Mouse (Mus musculus): ENCODE measurements around the gene Tex21.
"Not testable (repeated sequence)": the region's sequence is repeated elsewhere in the genome, so short reads cannot be mapped to it uniquely, and the experiment has no call there.

Gene Tex21

DNA sequence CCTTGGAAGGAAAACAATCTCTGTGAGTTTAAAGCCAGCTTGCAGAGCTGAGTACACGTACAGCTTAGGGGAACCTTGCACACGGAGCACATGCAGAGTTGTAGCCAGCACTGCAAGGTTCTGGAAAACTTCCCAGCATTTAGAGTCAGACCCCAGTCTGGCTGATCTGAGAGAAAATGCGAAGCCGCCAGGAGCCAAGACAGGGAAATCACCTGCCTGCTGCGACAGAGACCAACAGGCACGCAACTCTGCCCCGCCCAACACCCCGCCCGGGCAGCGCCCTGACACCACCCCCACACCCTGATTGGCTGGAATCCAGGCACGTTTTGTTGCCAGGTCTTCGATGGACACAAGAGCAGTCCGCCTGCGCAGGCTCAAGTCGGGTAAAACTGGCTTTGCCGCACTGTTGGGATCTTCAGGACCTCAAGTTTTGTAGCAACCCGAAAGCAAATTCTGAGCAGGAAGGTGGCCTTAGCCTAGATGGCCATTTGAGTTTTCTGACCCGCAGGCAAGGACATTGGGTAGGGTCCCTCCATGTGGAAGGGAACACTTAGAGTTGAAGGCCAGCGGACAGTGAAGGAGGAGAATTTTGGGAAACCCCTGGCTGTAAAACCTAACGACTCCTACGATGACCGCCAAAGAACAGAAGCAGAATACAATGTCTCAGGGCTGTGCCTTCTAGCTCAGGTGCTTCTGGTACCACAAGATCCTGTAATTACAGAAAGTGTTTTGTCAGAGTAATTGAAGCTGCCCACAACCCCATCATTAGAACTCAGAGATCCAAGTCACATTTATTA is 50.4 kb downstream of the Tex21 start:
- DNase-seq (ENCODE audit: low spot score in 2 of 2), result peak; percentile 84 to 87

DNA sequence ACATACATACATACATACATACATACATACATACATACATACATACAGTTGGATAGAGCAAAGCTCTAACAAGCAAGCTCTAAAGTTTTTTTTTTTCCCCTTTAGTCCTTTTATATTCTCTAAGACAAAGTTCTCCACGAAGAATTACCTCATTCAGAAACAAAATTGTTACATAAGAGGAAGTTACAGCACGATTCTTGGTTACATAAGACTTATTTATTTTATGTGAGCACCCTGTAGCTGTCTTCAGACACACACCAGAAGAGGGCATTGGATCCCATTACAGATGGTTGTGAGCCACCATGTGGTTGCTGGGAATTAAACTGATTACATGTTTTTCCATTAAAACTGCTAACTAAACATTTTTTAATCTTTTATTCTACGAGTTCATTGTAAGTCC is 52.0 kb downstream of the Tex21 start:
- no peak for DNase-seq (ENCODE audit: low spot score in 2 of 2)

DNA sequence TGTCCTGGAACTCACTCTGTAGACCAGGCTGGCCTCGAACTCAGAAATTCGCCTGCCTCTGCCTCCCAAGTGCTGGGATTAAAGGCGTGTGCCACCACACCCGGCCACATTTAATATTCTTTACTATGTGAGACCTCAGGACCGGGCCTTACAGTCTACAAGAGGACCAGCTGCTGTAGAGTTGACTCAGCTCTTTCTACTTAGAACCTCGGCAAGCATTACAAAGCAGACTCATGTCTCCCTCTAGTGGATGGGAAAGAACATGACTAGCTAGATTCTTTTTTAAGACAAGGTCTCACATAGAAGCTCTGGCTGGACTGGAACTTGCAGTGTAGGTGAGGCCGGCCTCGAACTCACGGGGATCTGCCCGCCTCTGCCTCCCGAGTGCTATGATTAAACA is 55.6 kb downstream of the Tex21 start:
- DNase-seq (ENCODE audit: low spot score in 2 of 2), result no peak

DNA sequence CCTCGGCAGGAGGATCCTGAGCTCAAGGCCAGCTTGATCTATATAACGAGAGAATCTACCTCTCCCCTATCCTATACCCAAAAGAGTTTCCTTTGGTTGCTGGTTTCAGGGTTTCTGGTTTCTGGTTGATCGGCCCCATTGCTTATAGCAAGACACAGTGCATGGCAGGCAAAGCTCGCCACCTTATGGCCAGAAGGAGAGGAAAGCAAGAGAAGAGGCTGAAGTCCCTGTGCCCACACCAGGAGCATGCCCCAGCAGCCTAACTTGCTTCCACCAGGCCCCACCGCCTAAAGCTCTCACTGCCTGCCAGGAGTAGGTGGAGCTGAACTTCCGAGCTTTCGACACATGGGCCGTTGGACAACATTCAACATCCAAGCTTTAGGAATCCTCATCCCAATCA is 58.7 kb downstream of the Tex21 start:
- DNase-seq (ENCODE audit: low spot score in 2 of 2), result no peak

DNA sequence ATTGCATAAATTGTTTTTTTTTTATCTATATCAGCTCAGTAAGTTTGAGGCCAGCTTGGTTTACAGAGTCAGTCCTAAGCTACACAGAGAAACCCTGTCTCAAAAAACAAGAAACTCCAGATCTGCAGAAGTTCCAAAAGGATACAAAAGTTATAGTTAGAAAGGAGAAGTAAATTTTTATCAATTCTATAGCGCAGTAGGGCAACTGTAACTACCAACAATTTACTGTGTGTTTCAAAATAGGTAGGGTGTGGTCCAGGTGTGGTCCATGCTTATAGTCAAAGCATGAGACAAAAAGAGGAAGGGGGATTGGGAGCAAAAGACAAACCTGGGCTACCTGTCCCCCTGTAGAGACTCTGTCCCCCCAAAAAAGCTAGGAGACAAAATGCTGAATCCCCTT is 60.1 kb downstream of the Tex21 start:
- no peak for DNase-seq (ENCODE audit: low spot score in 2 of 2)

GRCm38 (mm10) chr12:76185167-76185816 is 61.3 kb downstream of the Tex21 start:
- no peak for DNase-seq (ENCODE audit: low spot score in 2 of 2)

- DNase-seq (ENCODE audit: low spot score in 2 of 2), result no peak
Observed at GRCm38 (mm10) chr12:76184271-76184670, 62.3 kb downstream of the Tex21 start.

DNA sequence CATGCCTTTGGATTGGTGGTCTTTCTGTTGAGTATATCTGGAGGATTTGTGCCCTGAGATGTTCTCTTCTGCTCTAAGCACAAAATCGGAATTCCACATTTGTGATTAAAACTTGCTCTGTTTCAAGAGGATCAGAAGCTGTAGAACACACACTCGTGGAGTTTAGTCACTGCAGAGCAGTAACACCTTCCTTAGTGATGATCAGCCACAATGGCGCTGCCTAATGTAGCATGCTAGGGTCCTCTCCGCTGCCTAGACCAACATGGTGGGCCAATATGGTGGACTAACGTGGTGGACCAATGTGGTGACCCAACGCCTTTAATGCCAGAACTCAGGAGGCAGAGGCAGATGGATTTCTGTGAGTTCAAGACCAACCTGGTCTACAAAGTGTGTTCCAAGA is 63.7 kb downstream of the Tex21 start:
- no peak for DNase-seq (ENCODE audit: low spot score in 2 of 2)

DNA sequence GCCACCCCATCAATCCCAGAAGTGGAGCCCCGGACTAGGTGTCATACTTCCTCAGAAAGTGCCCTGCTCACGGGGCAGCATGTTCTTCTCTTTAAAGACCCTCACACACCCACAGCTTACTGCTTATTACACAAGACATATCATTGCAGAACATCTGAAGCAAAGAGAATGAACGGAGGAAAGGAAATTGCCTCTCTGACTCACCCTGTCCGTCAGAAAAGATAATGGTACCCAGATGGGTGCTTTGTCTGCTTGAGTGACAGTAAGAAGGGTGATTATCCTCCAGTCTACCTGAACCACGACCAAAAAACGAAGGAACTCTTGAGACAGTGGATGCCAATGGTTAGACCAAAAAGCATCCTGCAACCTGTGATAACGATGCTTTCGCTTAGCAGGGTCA is 65.1 kb downstream of the Tex21 start:
- DNase-seq (ENCODE audit: low spot score in 2 of 2), result no peak

DNA sequence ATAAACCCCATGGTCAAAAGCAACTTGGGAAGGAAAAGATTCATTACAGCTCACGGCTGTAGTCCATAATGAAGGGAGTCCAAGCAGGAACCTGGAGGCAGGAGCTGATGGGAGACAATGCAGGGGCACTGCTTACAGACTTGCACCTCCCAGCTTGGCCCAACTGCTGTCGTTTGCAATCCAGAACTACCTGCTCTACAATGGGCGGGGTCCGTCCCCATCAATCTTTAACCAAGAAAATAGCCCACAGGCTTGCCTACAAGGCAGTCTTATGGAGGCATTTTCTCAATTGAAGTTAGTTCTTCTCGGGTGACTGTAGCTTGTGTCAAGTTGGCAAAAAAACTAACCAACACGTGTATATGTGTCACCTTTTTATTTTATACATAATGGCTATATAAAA is 66.1 kb downstream of the Tex21 start:
- DNase-seq (ENCODE audit: low spot score in 2 of 2), result no peak

DNA sequence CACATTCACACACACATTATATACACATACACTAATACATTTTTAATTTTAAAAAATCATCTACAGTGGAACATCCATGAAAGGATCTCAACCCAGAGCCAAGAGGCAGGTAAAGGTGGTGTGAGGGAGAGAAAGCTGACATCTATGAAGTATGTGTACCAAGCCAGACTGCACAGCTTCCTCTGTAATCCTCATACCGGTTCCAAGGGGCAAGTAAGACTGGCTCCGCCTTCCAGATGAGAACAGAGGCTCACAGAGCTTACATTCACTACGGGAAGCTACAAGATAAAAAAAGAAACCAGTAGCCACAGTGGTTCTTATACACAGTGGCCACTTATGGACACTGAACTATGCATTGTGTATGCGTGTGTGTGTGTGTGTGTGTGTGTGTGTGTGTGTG is 67.0 kb downstream of the Tex21 start:
- no peak for DNase-seq (ENCODE audit: low spot score in 2 of 2)

DNA sequence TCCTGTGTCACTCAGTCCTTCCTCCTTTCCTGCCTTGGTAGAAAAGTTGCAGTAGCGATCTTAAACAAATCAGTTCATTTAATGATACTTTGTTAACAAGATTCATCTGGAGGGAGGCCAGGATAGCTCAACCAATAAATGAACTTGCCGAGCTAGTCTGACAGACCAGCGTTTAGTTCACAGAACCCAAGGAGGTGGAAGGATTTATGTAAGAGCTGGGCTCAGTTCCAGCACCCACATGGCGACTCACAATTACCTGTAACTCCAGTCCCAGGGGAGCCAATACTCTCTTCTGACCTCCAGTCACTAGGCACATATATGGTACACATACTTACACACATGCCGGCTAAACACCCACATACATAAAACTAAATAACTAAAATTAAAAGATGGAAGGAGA is 67.5 kb downstream of the Tex21 start:
- DNase-seq (ENCODE audit: low spot score in 2 of 2), result no peak

DNA sequence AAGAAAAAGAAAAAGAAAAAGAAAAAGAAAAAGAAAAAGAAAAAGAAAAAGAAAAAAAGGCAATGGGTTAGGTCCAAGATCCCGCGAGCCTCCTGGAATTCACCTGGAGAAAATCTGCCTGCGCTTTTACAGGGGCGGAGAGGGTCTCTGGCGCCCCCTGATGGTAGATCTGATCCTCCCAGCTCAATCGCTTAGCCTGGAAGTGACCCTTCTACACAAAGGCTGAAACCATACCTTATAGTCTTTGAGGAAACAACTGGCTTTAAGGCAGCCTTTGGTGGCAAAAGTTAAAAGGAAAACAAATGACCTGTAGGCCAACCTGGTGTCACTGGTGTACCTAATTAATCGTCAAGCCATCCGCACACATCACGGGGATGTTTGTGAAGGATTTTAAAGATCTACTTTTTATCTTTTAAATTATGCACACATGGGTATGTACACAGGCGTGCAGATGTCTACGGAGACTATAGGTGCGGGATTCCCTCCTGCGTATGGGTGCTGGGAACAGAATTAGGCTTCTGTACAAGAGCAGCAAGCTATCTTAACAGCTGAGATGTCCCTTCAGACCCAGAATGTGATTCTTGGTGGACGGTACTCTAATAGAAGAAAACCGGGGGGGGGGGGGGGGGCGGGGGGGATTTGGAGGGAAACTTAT is 68.6 kb downstream of the Tex21 start:
- DNase-seq (ENCODE audit: low spot score in 2 of 2), result peak; percentile 23 to 38

DNA sequence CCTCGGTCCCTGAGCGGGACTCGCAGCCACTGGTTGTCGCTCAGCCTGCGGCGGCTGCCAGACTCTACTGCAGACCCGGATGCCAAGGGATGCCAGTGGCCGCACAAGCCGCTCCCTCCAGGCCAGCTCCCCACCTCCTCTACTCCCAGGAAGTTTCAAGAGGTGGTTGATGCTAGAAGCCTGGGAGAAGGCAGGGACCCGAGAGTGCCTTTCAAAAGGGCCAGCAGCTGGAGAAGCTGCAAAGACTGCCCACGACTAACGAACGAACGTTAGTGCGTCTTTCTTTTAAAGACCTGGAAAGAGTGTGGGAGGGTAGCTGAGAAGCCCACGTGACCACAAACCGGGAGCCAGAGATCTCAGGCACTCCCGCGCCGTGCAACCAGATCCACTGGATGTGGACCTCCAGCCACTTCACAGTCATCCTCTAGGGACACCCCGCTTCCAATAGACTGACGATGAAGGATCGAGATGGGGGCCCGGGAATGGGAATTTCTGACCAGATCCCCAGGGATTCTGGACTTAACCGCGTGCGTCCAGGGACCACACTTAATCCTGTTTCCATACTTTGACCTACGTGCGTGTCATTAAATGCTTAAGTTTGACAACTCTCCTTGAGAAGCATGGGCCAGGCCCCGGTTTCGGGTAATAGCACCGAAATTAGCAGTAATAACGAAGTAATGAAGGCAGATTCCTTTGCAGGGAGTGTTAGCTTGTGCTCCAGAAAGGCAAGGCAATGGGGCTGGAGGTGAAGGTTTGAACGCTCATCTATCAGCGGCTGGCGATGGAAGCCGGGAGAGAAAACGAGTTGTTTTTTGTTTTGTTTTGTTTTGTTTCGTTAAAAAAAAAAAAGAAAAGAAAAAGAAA is 69.3 kb downstream of the Tex21 start, which contains the start of gene Esr2:
Gene Esr2, minus strand, starts transcription at position 260 of the 864 bp plus-strand sequence.
- DNase-seq (ENCODE audit: low spot score in 2 of 2), result peak in 1 of 2 experiments; percentile 31

DNA sequence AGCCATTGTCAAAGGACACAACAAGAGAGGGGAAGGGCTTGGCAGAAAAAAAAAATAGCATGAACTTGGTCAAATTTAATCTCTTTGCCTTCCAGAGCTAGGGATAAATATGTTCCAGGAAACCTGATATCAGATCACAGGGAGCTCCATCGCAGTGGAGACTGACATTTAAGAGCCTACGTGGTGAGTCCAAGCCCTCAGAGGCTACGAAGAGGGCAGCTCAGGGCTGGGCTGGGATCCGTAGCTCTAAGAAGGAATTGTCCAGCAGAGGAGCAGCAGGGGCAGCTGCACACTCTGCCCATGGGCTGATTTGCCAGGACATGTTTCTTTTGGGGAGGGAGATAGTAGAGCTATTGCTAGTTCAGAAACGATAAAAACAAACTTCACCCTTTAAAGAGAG is 80.9 kb downstream of the Tex21 start:
- DNase-seq (ENCODE audit: low spot score in 2 of 2), result no peak

DNA sequence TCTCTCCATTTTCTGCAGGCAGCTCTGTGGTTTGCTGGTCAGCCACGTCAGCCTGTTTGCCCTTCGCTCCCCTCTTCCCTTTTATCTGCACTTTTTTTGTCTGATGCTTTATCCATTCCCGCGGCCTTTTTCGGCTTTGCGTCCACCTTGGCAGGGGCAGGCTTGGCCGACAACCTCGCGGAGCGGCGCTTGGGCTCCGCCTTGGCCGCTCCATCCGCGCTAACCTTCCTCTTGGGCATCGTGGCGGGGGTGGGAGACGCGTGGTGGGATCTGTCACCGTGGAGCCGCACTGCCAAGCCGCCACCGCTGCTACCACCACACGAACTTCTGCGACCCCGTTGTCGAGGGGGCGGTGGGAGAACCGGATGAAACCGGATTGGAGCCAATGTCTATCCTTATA is 94.2 kb downstream of the Tex21 start:
- DNase-seq (ENCODE audit: low spot score in 2 of 2), result not testable (repeated sequence)
